Mouse (Mus musculus) C2C12 (cell line): ENCODE results near the gene Nemp2. TPM values are rescaled to one million over a fixed set of nuclear protein-coding genes. Genes with fewer than 3 reads are reported as not detected.

Experiments used
- H3K27me3 ChIP-seq: one replicate; pipeline ENCODE4 v1.6.1; 2011; ENCODE audit not compliant: control insufficient read depth, insufficient read depth, insufficient read length
- H3K36me3 ChIP-seq: one replicate; pipeline ENCODE4 v1.6.1; 2011; ENCODE audit not compliant: control insufficient read depth, insufficient read depth
- H3K4me3 ChIP-seq: one replicate; pipeline ENCODE4 v1.5.1; 2011; ENCODE audit warnings: mild to moderate bottlenecking, control low read depth; ENCODE audit not compliant: poor library complexity, insufficient read depth, severe bottlenecking
- H3K79me2 ChIP-seq: one replicate; pipeline ENCODE4 v1.6.1; 2011; ENCODE audit not compliant: control insufficient read depth, insufficient read depth
- H3K79me3 ChIP-seq: one replicate; pipeline ENCODE4 v1.6.1; 2011; ENCODE audit warnings: low read depth, control low read depth
- H3ac ChIP-seq: one replicate; pipeline ENCODE3; 2011; ENCODE audit warnings: low read depth; ENCODE audit not compliant: control insufficient read depth, insufficient read length
- CEBPB ChIP-seq: IDR thresholded peaks from one replicate; pipeline ENCODE4 v1.6.1; 2011; ENCODE audit warnings: low read depth, mild to moderate bottlenecking, control low read depth, moderate library complexity
- CTCF ChIP-seq: IDR thresholded peaks from one replicate; pipeline ENCODE4 v1.5.1; 2011; ENCODE audit not compliant: control insufficient read depth, insufficient read depth, insufficient read length
- FOSL1 ChIP-seq: IDR thresholded peaks from one replicate; pipeline ENCODE4 v1.8.0; 2011; ENCODE audit warnings: mild to moderate bottlenecking, low read length; ENCODE audit not compliant: poor library complexity, insufficient read depth, severe bottlenecking
- MAX ChIP-seq: IDR thresholded peaks from one replicate; pipeline ENCODE4 v1.6.1; 2011; ENCODE audit warnings: mild to moderate bottlenecking, control low read depth
- MYOD1 ChIP-seq: IDR thresholded peaks from one replicate; pipeline ENCODE4 v1.6.1; 2011; ENCODE audit warnings: low read depth; ENCODE audit not compliant: control insufficient read depth, insufficient read length
- MYOG ChIP-seq: IDR thresholded peaks from one replicate; pipeline ENCODE4 v1.6.1; 2011; ENCODE audit not compliant: control insufficient read depth, insufficient read length; ENCODE audit errors: extremely low read depth
- USF1 ChIP-seq: IDR thresholded peaks from one replicate; pipeline ENCODE4 v1.6.1; 2011; ENCODE audit warnings: low read depth, mild to moderate bottlenecking, control low read depth, moderate library complexity
- polyA plus RNA-seq: library from polyadenylated mRNA; unstranded; fragments of >200 nt; fragmentation: generic; extraction: Trizol; gene quantifications from one replicate; pipeline ENCODE4 v1.2.1, GENCODE M21; 2012; ENCODE audit warnings: missing spikeins

Nemp2 gene
- polyA plus RNA-seq, 1 experiment, result 1.4 TPM

GRCm38 (mm10) chr1:52640736-52641135 is 10.2 kb downstream of the Nemp2 start:
- no peaks in the 10 kb centered on the region for H3K36me3 ChIP-seq
- TF ChIP-seq CEBPB (no peak), MAX (no peak), FOSL1 (no peak), MYOG (no peak), CTCF (no peak), USF1 (no peak), MYOD1 (no peak)
- H3ac ChIP-seq, result no peak overlapping the region
- no peaks in the 10 kb centered on the region for H3K79me2 ChIP-seq
- H3K4me3 ChIP-seq, result no peak overlapping the region
- no peaks in the 10 kb centered on the region for H3K27me3 ChIP-seq
- H3K79me3 ChIP-seq, result no peaks in the 10 kb centered on the region

DNA sequence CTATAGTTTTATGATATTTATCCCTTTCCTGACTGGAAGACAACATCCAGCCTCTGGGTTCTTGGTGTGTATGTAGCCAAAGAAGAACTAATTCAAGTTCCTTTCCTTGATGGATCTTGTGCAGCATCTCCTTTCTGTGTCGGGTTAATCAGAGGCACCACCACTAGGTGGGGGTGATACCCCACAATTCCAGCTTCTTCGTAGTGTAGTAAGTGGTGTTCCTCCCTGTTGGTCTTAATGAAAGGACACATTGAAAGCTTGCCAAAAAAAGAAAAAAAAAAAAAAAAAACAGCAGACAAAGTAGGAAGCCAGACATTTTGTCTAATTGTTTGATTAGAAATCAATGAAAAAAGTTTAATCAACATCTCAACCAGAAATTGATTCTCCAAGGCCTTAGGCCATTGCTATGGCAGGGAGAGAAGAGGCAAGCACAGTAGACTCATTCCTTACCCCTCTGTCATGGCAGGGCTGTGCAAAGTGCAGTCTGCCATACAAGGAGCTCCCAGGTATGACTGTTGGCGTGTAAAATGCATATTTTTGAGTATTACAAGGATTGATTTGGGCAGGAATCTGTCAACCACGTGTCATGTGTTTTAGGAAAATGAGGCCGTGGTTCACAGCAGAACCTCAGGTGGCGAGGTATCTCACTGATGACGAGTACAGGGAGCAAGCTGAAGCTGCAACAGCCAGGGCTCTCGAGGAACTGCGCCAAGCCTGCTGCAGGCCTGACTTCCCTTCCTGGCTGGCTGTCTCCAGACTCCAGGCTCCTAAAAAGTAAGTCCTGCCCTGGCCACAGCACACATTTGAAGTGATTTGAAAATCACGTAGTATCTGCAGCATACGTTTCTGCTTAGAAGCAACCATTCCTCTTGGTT is 17.9 kb downstream of the Nemp2 start:
- Histone ChIP-seq H3K36me3 (peaks cover 13% of the 10 kb centered on the region), H3K79me2 (no peaks in the 10 kb centered on the region), H3K4me3 (no peak overlapping the region), H3K79me3 (no peaks in the 10 kb centered on the region), H3ac (no peak overlapping the region), H3K27me3 (no peaks in the 10 kb centered on the region)
- no peak for TF ChIP-seq CEBPB
- TF ChIP-seq MYOG, result no peak
- TF ChIP-seq MAX, result no peak
- no peak for TF ChIP-seq MYOD1
- no peak for TF ChIP-seq USF1
- TF ChIP-seq FOSL1, result no peak
- TF ChIP-seq CTCF, result no peak

GRCm38 (mm10) chr1:52650066-52650465 is 19.6 kb downstream of the Nemp2 start:
- Histone ChIP-seq H3K36me3 (peaks cover 13% of the 10 kb centered on the region), H3K79me3 (no peaks in the 10 kb centered on the region), H3K27me3 (no peaks in the 10 kb centered on the region), H3K4me3 (no peak overlapping the region), H3K79me2 (no peaks in the 10 kb centered on the region), H3ac (no peak overlapping the region)
- TF ChIP-seq CEBPB (no peak), USF1 (no peak), MYOG (no peak), FOSL1 (no peak), MYOD1 (no peak), CTCF (no peak), MAX (no peak)

DNA sequence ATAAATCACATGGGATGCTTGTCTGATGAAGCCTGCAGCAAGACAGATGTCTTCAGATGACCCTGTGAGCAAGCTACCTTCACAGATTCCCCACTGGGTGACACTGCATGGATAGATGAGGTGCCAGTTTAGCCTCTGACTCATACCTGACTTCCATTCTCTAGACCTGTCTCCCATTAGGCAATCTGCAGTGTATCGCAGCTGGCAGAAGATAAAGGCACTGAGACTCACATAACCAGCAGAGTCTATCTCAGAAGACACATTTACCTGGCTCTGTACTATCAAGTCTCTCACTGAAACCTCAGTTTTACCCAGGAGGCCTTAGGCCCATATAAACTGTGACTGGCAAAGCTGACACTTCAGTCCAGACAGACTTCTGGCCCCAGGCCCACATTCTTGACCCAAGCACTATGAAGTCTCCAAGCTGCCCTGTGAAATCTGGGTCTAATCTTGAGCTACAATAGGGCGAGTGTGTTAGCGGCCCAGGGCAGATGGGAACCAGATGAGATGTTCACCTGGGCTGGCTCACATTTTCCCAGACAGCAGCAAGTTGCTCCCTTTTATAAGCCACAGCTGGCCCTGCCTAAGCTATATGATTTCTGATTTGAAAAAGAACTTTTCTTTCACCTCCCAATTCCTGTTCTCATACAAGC is 22.2 kb downstream of the Nemp2 start:
- H3ac ChIP-seq, result no peak overlapping the region
- peaks cover 13% of the 10 kb centered on the region for H3K36me3 ChIP-seq
- H3K27me3 ChIP-seq, result no peaks in the 10 kb centered on the region
- H3K4me3 ChIP-seq, result no peak overlapping the region
- no peaks in the 10 kb centered on the region for H3K79me3 ChIP-seq
- H3K79me2 ChIP-seq, result no peaks in the 10 kb centered on the region
- TF ChIP-seq USF1 (no peak), MYOG (no peak), CEBPB (no peak), FOSL1 (no peak), CTCF (no peak)

DNA sequence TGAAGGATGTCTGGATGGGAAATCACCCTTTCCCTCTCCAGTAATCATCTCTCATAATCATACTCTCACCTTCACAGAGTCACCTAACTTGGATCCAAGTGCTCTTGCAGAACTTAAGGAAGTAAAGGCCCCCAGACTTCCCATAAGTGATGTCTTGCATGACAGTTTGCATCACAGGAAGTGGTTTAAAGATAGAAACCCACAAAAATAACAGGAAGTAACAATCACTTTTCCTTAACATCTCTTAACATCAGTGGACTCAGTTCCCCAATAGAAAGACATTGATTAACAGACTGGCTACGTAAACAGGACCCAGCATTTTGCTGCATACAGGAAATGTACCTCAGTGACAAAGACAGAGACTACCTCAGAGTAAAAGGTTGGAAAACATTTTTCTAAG is 22.9 kb downstream of the Nemp2 start:
- Histone ChIP-seq H3K79me3 (no peaks in the 10 kb centered on the region), H3K79me2 (no peaks in the 10 kb centered on the region), H3ac (no peak overlapping the region), H3K36me3 (peaks cover 13% of the 10 kb centered on the region), H3K4me3 (no peak overlapping the region), H3K27me3 (no peaks in the 10 kb centered on the region)
- TF ChIP-seq MYOG, result no peak
- no peak for TF ChIP-seq MAX
- TF ChIP-seq CEBPB, result no peak
- no peak for TF ChIP-seq CTCF
- no peak for TF ChIP-seq MYOD1
- no peak for TF ChIP-seq FOSL1
- TF ChIP-seq USF1, result no peak
